Mouse (Mus musculus): Measurements from ENCODE around the gene Lce1m.
"Not testable (repeated sequence)": the region's sequence is repeated elsewhere in the genome, so short reads cannot be mapped to it uniquely, and the experiment has no call there.

Gene Lce1m

DNA sequence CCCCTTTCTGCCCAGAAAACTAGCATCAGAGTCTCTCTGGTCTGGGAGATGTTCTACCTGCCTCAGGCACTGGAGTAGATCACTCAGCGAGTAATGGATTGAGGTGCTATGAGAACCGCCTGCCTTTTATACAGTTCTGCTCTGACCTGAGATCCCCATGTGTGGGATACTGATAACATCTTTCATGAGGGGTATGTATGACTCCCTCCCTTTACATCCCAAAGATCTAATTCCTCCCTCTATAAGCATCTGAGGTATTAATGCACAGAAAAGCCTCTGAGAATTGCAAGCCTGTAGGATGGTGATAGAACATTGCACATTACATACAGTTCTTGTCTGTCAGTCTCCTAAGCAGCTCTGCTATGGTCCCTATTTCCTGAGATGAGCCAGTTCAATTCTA is at the start of gene Lce1m:
TSS of gene Lce1m (minus strand) at position 101 of the 400 bp plus-strand sequence.
- no peak for DNase-seq (ENCODE audit: low spot score)

DNA sequence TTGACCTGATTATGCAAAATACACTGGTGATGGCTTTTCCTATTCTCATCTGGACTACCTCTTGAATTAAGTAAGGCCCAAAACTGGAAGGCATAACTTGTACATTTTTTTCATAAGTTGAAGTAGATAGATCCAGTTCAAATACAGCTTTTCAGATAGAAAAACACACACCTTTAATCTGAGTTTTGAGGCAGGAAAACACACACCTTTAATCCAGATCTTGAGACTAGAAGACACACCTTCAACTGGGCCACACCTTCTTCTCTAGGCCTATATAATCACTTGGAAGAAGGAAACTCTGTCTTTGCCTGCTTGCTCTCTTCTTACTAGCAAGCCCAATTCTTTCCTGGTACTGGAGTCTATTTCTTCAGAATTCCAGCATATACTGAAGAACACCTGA is 49.7 kb upstream of the Lce1m start, which contains the start of gene Gm4858:
TSS of gene Gm4858 (plus strand) at position 301 of the 400 bp plus-strand sequence.
- DNase-seq (ENCODE audit: low spot score), result not testable (repeated sequence)

DNA sequence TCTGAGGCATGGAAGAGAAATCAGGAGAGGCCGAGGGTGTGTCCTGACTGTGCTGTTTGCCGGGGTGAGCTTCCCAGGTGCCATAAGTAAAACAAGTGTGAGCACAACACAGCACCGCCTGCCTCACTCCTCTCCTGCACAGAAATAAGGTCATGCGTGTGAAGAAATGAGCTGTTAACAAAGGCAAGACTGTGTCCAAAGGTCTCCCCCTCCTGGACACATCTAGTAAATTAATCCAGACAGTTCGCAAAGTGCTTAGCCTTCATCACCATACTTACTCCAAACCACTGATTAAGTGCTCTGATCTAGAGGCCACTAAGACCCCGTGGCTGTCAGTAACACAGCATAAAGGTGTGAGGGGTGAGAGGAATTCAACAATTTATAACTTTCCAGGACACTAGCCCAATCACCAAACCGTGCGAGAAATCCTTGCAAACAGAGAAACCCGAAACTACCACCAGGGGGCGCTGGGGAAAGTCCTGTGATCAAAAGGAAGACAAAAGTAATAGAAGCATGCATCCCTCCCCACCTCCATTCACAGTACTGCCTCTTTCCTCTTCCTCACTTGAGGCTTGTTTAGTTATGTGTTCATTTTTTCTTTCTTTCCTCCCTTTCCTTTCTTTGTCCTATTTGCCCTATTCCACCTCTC is 34.1 kb upstream of the Lce1m start:
- no peak for DNase-seq (ENCODE audit: low spot score)

DNA sequence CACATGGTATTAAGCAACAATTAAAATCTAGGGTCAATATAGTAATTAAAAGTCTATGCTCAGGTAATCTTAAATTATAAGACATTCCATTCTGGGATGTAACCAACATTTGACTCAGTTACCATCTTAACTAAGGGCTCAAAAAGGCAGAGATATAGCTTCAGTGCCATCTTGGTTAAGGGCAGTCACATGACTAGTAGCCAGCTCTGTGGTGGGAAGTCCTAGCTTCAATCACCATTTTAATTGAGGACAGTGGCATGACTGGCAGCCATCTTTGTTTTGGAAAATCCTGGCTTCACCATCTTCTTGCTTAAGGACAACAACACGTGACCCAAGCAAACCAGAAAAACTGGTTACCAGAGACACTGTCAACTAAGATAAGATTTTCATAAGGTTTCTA is 31.3 kb upstream of the Lce1m start:
- DNase-seq (ENCODE audit: low spot score), result no peak

DNA sequence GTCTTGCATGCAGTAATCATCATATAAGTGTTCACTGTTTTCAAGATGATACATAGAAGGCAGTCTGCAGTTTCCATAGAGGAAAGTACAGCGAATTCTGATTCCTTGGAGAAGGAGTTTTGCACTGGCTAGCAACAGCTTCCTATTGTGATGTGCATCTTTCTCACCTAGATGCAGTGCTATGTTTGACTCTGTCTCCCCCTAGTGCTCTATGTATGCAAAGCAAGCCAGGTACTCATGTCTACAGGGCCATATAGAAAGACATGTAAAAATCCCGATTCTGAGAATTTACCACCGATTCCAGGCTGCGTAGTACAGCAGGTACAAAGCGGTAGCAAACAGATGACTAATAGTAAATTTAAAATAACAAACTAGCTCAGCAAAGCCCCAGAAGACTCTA is 12.6 kb upstream of the Lce1m start:
- no peak for DNase-seq (ENCODE audit: low spot score)

DNA sequence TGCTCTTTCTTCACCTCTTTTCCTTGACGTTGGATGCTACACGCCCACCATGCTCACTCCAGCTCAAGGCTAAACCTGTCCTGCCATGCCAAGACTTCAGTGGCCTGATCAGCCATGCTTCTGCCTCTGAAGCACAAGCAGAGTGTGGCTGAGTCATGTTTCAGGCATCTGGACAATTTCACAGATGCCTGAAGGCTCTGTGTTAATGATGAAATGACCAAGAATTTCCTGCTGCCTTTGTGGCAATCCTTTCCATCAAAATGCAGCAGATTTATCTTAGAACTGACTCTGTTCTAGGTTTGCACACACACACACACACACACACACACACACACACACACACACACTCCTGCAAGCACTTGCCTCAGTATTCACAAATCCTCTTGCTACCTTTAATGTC is 6.6 kb upstream of the Lce1m start:
- DNase-seq (ENCODE audit: low spot score), result no peak

DNA sequence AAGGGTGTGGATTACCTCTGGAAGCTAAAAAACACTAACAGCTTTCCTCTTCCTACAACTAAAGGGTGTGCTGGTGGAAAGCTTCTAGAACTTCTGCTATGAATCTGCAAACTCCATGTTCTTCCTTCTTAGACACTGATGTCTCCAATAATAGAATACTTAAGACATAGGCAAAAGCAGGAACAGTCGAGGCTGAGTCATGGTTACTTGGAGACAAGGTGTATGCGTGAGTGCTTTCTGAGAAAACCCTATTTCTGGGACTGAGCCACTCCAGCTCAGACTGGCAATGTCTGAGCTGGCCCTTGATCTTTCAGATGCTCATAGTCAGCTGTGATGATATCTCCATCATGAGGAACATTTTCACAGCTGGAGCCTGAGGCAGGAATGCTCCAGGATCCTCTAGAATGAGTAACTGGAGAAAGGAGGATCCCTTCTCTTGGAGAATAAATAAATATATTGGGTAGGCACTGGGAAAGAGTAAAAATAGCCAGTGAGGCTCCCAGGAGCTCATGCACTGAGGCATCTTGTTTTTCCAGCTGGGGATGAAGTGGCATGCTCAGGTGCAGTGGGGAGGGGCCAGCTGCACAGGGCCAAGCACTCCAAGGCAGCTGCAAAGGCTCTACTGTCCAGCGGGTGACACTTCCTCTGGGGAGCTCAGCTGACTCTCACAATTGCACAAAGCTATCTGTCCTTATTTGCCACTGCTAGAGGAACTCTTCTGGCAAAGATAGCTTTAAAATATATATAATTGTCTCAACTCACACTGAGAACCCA is 4.7 kb upstream of the Lce1m start:
- DNase-seq (ENCODE audit: low spot score), result no peak

DNA sequence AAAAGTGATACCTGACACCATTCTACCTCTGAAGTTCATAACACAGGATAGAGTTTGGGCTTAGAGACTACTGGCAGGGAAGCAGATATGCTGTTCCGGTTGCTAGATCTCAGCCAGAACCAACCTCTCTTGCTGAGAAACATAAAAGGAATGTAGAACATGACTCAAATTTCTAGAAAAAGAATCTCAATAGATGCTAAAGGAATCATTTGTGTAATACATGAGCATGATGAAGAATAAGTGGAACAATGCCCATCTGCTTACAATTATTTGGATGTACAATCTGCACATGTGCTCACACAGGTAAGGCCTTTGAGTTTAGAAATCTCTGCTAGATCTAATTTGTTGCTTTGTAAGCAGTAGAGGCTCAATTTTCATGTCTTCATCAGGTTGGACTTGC is 2.3 kb upstream of the Lce1m start:
- DNase-seq (ENCODE audit: low spot score), result no peak

DNA sequence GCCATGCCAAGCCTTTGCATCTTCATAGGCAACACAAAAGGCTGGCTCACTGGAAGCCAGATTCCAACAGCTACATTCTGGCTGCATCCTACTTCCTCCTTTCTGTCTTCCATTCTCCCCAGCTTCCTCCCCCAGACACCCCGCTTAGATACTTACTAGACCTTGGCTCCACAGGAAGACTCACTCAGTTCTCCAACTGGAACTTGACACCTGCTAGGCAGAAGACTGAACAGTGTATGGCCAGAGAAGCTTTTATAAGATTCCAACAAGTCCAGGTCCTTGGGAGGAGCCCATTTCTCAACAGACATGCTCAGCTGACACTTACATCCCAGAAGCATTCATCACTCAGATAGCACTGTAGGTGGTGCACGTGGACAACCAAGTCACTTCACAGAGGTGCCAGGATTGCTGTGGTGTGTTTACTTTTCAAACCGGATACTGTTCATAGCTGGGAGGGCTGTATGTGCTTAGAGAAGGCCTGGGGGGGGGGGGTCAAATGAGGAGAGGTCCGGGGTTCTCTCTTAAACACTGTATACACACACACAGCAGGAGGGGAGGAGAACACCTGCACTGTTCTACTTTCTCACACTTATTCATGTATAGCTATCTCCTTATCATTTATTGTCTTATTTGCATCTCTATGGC is 3.3 kb downstream of the Lce1m start, which contains the start of gene Crct1:
TSS of gene Crct1 (minus strand) at position 228 of the 645 bp plus-strand sequence.
- DNase-seq (ENCODE audit: low spot score), result no peak

DNA sequence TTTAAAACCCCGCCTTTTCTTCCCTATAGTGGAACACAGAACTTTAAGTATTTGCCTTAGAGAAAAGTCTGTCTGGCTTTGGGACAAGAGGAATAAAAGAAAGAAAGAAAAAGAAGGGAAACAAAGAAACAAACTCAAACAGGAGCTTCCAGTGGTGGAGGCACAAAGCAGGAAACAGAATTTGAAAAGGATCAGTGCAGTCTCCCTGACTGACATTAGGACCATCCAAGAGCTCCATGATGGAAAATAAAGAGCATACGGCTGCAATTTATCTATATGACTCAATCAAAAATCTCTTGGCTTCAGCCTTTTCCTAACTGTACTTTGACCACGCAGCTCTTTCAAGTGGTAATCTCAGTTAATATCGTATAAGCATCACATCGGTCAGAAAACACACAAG is 4.0 kb downstream of the Lce1m start:
- no peak for DNase-seq (ENCODE audit: low spot score)

DNA sequence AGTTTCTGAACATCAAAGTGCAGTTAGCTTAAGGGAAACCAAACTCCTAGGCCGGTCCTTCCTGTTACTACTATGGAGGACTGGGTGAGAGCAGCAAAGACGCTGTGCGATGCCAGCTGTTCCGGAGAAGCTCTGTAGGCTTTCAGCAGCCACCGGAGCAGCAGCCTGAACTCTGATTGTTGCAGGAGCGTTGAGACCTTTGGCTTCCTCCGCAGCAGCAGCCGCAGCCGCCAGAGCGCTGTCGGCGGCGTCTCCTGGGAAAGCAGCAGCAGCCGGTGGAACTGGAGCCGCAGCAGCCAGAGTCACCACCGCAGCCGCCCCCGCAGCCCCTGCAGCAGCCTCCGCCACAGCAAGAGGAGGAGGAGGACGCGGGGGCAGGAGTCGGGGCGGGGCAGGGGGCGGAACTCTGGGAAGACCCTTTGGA is 4.5 kb downstream of the Lce1m start:
- peak; percentile 61 for DNase-seq (ENCODE audit: low spot score)

DNA sequence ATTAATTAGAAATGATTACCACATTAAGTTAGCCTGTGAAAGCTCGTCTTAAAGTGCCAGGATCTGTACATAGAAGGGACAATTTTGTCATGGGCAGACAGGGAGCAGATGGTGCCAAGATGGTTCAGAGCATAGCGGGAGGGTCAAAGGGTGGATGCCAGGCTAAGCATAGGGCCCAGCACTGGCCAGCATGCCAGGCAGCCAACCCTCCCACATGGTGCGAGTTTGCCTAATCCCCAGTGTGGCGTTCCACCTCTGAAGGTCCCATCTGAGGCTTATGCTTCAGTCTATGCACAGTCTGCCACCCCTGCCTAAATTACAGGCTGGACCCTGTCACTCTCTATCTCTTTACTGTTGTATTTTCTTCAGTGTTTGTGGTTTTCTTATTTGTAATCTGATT is 16.0 kb downstream of the Lce1m start:
- DNase-seq (ENCODE audit: low spot score), result no peak

DNA sequence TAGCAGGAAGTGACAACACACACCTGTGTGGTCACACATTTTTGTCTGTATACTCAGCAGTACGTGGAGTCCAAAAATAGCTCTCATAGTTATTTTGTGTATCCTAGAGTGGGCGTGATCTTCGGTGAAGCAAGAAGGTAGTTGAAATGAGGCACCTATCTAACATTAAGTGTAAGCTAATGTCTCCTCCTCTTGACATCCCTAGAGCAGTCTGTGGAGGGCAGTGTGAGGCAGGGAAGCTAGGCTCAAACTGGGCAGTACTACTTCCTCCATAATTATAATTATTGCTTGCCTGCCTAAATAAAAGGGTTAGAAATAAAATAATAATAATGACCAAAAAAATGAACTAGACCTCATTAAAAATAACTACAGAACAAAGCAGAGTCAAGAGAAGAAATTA is 18.2 kb downstream of the Lce1m start:
- DNase-seq (ENCODE audit: low spot score), result no peak

DNA sequence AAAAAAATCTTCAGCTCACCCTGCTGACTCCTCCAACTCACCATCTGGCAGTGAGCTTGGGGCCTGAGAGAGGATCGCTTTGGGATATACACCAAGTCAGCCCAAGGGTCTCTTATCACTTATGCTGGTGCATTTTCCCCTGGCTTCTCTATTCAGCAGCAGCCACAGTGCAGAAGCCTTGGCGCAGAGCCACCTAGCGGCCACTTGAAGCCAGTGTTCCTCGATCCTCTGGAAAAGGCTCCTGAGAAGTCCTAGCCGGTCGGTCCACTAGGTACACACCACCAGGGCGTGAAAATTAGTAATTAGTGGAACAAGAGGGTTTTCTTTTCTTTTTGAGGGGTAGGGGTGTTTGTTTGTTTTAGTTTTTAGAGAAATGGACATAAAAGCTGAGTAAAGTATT is 20.2 kb downstream of the Lce1m start:
- DNase-seq (ENCODE audit: low spot score), result peak; percentile 64

DNA sequence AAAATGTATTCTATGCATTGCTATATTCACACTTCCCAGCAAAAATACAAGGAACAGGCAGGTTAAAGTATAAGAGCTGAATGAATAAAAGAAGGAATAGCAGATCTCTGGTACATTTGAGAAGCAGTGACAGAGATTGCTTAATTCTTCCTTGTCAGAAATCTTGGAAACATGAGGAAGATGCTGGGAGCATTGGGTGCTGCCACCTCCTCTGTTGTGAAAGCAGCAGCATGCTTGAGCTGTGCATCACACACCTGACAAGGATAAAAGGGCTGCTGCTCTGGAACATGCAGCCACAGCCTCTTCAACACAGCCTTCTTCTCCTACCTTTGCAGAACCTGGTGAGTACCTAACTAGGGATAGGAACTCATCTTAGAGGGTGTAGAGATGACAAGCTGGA is 26.9 kb downstream of the Lce1m start, which contains the start of gene Lce3f:
TSS of gene Lce3f (plus strand) at position 301 of the 400 bp plus-strand sequence.
- DNase-seq (ENCODE audit: low spot score), result no peak

DNA sequence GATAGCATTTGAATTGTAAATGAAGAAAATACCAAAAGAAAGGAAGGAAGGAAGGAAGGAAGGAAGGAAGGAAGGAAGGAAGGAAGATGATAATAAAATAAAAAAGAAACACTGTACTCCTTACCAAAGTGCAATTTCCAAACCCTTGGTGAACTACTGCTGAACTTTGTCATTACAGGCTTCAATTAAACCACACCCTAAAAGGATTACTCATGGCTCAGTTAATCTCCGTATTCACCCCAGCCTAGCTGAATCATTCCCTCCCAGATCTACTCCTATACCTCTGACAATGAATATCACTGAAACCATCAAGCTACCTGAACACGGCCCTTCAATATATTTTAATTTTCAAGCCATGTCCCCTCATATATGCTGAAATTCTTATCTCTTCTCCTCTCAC is 40.4 kb downstream of the Lce1m start:
- no peak for DNase-seq (ENCODE audit: low spot score)

Measured in ovary, postnatal 36 days (tissue).